Comparison of ENCODE assay signal across 8 mouse cellular contexts in genomic region chr10:12736861-12737835, GRCm38 (mm10).
DNase-seq lines count a peak whose midpoint lies in the region; ATAC-seq and TF ChIP-seq lines count a peak whose summit lies in the region.

No protein-coding gene starts in this region.

- H3K27ac ChIP-seq in embryonic facial prominence, embryonic 11.5 days (replicated peaks; ENCODE audit: low read depth, low read length) = no peak overlapping the region
- no peak overlapping the region; the same call in 1 of the 2 replicates for H3K27ac ChIP-seq in embryonic facial prominence, embryonic 10.5 days (replicated peaks)
- 0 out of 2 replicates have a peak overlapping the region, but pooled peaks have one; percentile 38 for H3K27ac ChIP-seq in hindbrain, embryonic 15.5 days (replicated peaks)
- H3K27ac ChIP-seq in lung, embryonic 14.5 days (ENCODE audit: low read depth) = peak overlapping the region; percentile 58; the same call in 1 of the 2 replicates
- no peak overlapping the region for H3K27ac ChIP-seq in thymus, adult 2 months (ENCODE audit: control insufficient read depth, insufficient read depth, low read length)

- DNase-seq in embryonic facial prominence, embryonic 11.5 days (ENCODE audit: low spot score) = no peak
- DNase-seq in embryonic facial prominence, embryonic 10.5 days (ENCODE audit: low spot score) = no peak
- DNase-seq in brain, adult 2 months (ENCODE audit: low read depth, low spot score) = peak; percentile 41
- DNase-seq in lung, embryonic 14.5 days = peak; percentile 54
- no peak for DNase-seq in layer of hippocampus, adult 18-20 months (ENCODE audit: low spot score in 2 of 2)
- no peak for DNase-seq in thymus, adult 2 months

- no peak for TF ChIP-seq CTCF in lung, embryonic 14.5 days (IDR thresholded peaks at IDR 0.05; ENCODE audit: low read depth)
- TF ChIP-seq CTCF in thymus, adult 2 months (IDR thresholded peaks at IDR 0.05; ENCODE audit: borderline replicate concordance, control insufficient read depth, extremely low read depth, insufficient read depth, low read length, poor library complexity) = no peak

- H3K36me3 ChIP-seq in embryonic facial prominence, embryonic 11.5 days (replicated peaks; ENCODE audit: control insufficient read depth, insufficient read depth, low read depth, low read length) = peaks cover 4% of the 10 kb centered on the region; the same call in 1 of the 2 replicates
- peaks cover 59% of the 10 kb centered on the region for H3K36me3 ChIP-seq in embryonic facial prominence, embryonic 10.5 days (replicated peaks)
- peaks cover 3% of the 10 kb centered on the region; the same call in 1 of the 2 replicates for H3K36me3 ChIP-seq in hindbrain, embryonic 15.5 days
- H3K36me3 ChIP-seq in lung, embryonic 14.5 days (ENCODE audit: insufficient read depth) = peaks cover 35% of the 10 kb centered on the region
- peaks cover 51% of the 10 kb centered on the region for H3K36me3 ChIP-seq in thymus, adult 2 months (ENCODE audit: control insufficient read depth, insufficient read depth, low read length)

- no peaks in the 10 kb centered on the region for H3K27me3 ChIP-seq in embryonic facial prominence, embryonic 11.5 days (ENCODE audit: control insufficient read depth, insufficient read depth, low read length)
- no peaks in the 10 kb centered on the region for H3K27me3 ChIP-seq in embryonic facial prominence, embryonic 10.5 days (replicated peaks; ENCODE audit: low read depth, poor library complexity, severe bottlenecking)
- H3K27me3 ChIP-seq in hindbrain, embryonic 15.5 days = no peaks in the 10 kb centered on the region
- no peaks in the 10 kb centered on the region for H3K27me3 ChIP-seq in lung, embryonic 14.5 days (ENCODE audit: insufficient read depth, low read length)
- H3K27me3 ChIP-seq in thymus, adult 2 months (ENCODE audit: control insufficient read depth, insufficient read depth, low read length) = no peaks in the 10 kb centered on the region

- no peak overlapping the region for H3K9ac ChIP-seq in embryonic facial prominence, embryonic 11.5 days (replicated peaks; ENCODE audit: low read length)
- no peak overlapping the region for H3K9ac ChIP-seq in hindbrain, embryonic 15.5 days
- H3K9ac ChIP-seq in lung, embryonic 14.5 days = no peak overlapping the region

- TF ChIP-seq POLR2A in thymus, adult 2 months (IDR thresholded peaks at IDR 0.05; ENCODE audit: control insufficient read depth, extremely low read depth, insufficient read depth, low read length, poor library complexity) = no peak

- 58% methylated on average over 18 of the region's 18 CpGs for WGBS in embryonic facial prominence, embryonic 11.5 days
- 68% methylated on average over 18 of the region's 18 CpGs for WGBS in embryonic facial prominence, embryonic 10.5 days
- WGBS in hindbrain, embryonic 15.5 days = 33% methylated on average over 18 of the region's 18 CpGs
- WGBS in lung, embryonic 14.5 days = 59% methylated on average over 18 of the region's 18 CpGs
- WGBS in thymus, adult 2 months = 96% methylated on average over 18 of the region's 18 CpGs

- H3K4me2 ChIP-seq in embryonic facial prominence, embryonic 11.5 days (ENCODE audit: low read depth, low read length) = no peak overlapping the region
- H3K4me2 ChIP-seq in hindbrain, embryonic 15.5 days = no peak overlapping the region
- H3K4me2 ChIP-seq in lung, embryonic 14.5 days = no peak overlapping the region

- no peaks in the 10 kb centered on the region; the same call in 1 of the 2 replicates for H3K4me1 ChIP-seq in embryonic facial prominence, embryonic 11.5 days (ENCODE audit: control insufficient read depth, insufficient read depth, low read length)
- peaks cover 5% of the 10 kb centered on the region; the same call in 1 of the 2 replicates for H3K4me1 ChIP-seq in embryonic facial prominence, embryonic 10.5 days
- peaks cover 7% of the 10 kb centered on the region for H3K4me1 ChIP-seq in hindbrain, embryonic 15.5 days (replicated peaks)
- H3K4me1 ChIP-seq in lung, embryonic 14.5 days (ENCODE audit: insufficient read depth) = no peaks in the 10 kb centered on the region
- no peaks in the 10 kb centered on the region for H3K4me1 ChIP-seq in thymus, adult 2 months (replicated peaks; ENCODE audit: control insufficient read depth, insufficient read depth, low read length)

- no peak overlapping the region for H3K4me3 ChIP-seq in embryonic facial prominence, embryonic 11.5 days (ENCODE audit: low read depth, low read length)
- H3K4me3 ChIP-seq in embryonic facial prominence, embryonic 10.5 days = no peak overlapping the region
- H3K4me3 ChIP-seq in hindbrain, embryonic 15.5 days = no peak overlapping the region
- H3K4me3 ChIP-seq in lung, embryonic 14.5 days (ENCODE audit: low read depth, low read length) = no peak overlapping the region
- H3K4me3 ChIP-seq in thymus, adult 2 months (ENCODE audit: control insufficient read depth, insufficient read depth, low read length) = no peak overlapping the region

- no peaks in the 10 kb centered on the region for H3K9me3 ChIP-seq in embryonic facial prominence, embryonic 11.5 days (replicated peaks; ENCODE audit: control insufficient read depth, low read length)
- 0 out of 2 replicates have a peak, but pooled peaks cover 5% of the 10 kb centered on the region for H3K9me3 ChIP-seq in embryonic facial prominence, embryonic 10.5 days
- H3K9me3 ChIP-seq in hindbrain, embryonic 15.5 days = no peaks in the 10 kb centered on the region
- no peaks in the 10 kb centered on the region for H3K9me3 ChIP-seq in lung, embryonic 14.5 days (ENCODE audit: low read depth, low read length)

- peak; percentile 56; the same call in 1 of the 2 replicates for ATAC-seq in embryonic facial prominence, embryonic 11.5 days (replicated peaks; ENCODE audit: insufficient number of reproducible peaks, low FRiP score, low TSS enrichment, low read depth)
- ATAC-seq in hindbrain, embryonic 15.5 days (ENCODE audit: low FRiP score, low read depth) = no peak
- ATAC-seq in lung, embryonic 14.5 days (ENCODE audit: insufficient read depth) = peak; percentile 49; the same call in 1 of the 2 replicates
- ATAC-seq in erythroblast, adult 5-6 weeks (replicated peaks; ENCODE audit: low FRiP score, poor library complexity, severe bottlenecking) = no peak

Comparison
In these comparisons a context has a peak if more than half of its experiments do, and no peak if none do; other contexts are left out.
1. ATAC-seq: peak in embryonic facial prominence, embryonic 11.5 days (single experiment) and lung, embryonic 14.5 days (single experiment); none in hindbrain, embryonic 15.5 days (single experiment) and erythroblast, adult 5-6 weeks (single experiment).
2. DNase-seq: peak in brain, adult 2 months (single experiment) and lung, embryonic 14.5 days (single experiment); none in embryonic facial prominence, embryonic 11.5 days (single experiment), embryonic facial prominence, embryonic 10.5 days (single experiment), layer of hippocampus, adult 18-20 months (0 of 2) and thymus, adult 2 months (single experiment).
3. H3K27ac ChIP-seq: peak in hindbrain, embryonic 15.5 days (single experiment) and lung, embryonic 14.5 days (single experiment); none in embryonic facial prominence, embryonic 11.5 days (single experiment), embryonic facial prominence, embryonic 10.5 days (single experiment) and thymus, adult 2 months (single experiment).